Mouse (Mus musculus) liver, embryonic 12.5 days (tissue): ENCODE measurements around the gene Tubb5. TPM values are rescaled to one million over a fixed set of nuclear protein-coding genes. Genes with fewer than 3 reads are reported as not detected.

Source experiments
- ATAC-seq: fragments of 200-750 bp; cut with Nextera tagmentation; 2 replicates; pipeline ENCODE4 v1.8.0; 2017; ENCODE audit warnings: moderate number of reproducible peaks, mild to moderate bottlenecking, moderate library complexity
- H3K27ac ChIP-seq: fragments of 300-500 bp; sonication (generic); 2 replicates; pipeline ENCODE4 v1.5.1; 2016; ENCODE audit warnings: mild to moderate bottlenecking
- H3K27me3 ChIP-seq: fragments of 300-500 bp; sonication (generic); replicated peaks from 2 replicates; pipeline ENCODE4 v1.6.1; 2016; ENCODE audit warnings: mild to moderate bottlenecking, moderate library complexity
- H3K36me3 ChIP-seq: fragments of 300-500 bp; sonication (generic); 2 replicates; pipeline ENCODE4 v1.6.1; 2016; ENCODE audit warnings: mild to moderate bottlenecking, moderate library complexity
- H3K4me1 ChIP-seq: fragments of 300-500 bp; sonication (generic); 2 replicates; pipeline ENCODE4 v1.6.1; 2016
- H3K4me2 ChIP-seq: fragments of 300-500 bp; sonication (generic); 2 replicates; pipeline ENCODE4 v1.6.1; 2016; ENCODE audit warnings: mild to moderate bottlenecking, moderate library complexity
- H3K4me3 ChIP-seq: fragments of 300-500 bp; sonication (generic); 2 replicates; pipeline ENCODE4 v1.5.1; 2016; ENCODE audit warnings: mild to moderate bottlenecking, moderate library complexity
- H3K9ac ChIP-seq: fragments of 300-500 bp; sonication (generic); 2 replicates; pipeline ENCODE4 v1.6.1; 2016; ENCODE audit warnings: mild to moderate bottlenecking, moderate library complexity
- H3K9me3 ChIP-seq: fragments of 300-500 bp; sonication (generic); replicated peaks from 2 replicates; pipeline ENCODE4 v1.6.1; 2016; ENCODE audit warnings: mild to moderate bottlenecking, moderate library complexity
- WGBS: fragments of 180-500 bp; shearing (Covaris S2); methylation state at CpG from one replicate; pipeline ENCODE4 v1.1.7; 2016; ENCODE audit not compliant: insufficient replicate concordance; 5-methylcytosine and 5-hydroxymethylcytosine counted together
- polyA plus RNA-seq: library from polyadenylated mRNA; unstranded; fragments of >200 nt; fragmentation: Nextera tagmentation; extraction: Ambion mirVana; gene quantifications from 2 replicates; pipeline ENCODE4 v1.2.1, GENCODE M21; 2016

Gene Tubb5
- 577 and 600 TPM in 2 replicates for polyA plus RNA-seq

DNA sequence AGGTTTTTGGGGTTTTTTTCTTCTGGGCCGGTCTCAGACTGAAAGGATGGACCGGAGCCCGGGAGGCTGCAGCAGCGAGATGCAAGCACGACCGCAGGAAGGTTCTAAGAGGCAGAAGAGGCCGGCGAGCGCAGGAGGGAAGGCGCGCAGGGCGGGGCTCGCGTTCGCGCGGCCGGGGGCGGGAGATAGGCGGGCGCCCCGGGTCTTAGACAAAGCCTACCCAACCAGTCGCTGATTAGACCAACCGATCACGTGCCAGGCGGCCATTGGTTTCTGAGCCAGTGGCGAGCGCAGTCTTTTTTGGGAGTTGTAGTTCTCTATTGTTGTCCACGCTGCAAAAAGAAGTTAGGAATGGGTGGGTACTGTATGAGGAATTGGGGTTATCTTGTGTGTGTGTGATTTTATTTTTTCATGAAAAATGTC lies at the start of gene Tubb5:
TSS of gene Tubb5 (minus strand) at position 185 of the 423 bp plus-strand sequence.
- WGBS = under 1% methylated on average over 29 of the region's 29 CpGs
- Histone ChIP-seq H3K27ac (peak within 1 kb of the TSS; percentile 96), H3K4me1 (peaks cover 74% of the 10 kb centered on the region), H3K27me3 (no peaks in the 10 kb centered on the region), H3K9me3 (no peaks in the 10 kb centered on the region), H3K36me3 (peaks cover 38% of the 10 kb centered on the region), H3K4me3 (peak within 1 kb of the TSS; percentile 74), H3K4me2 (peak within 1 kb of the TSS; percentile 83), H3K9ac (peak within 1 kb of the TSS; percentile 94)
- peak; percentile 73 for ATAC-seq

DNA sequence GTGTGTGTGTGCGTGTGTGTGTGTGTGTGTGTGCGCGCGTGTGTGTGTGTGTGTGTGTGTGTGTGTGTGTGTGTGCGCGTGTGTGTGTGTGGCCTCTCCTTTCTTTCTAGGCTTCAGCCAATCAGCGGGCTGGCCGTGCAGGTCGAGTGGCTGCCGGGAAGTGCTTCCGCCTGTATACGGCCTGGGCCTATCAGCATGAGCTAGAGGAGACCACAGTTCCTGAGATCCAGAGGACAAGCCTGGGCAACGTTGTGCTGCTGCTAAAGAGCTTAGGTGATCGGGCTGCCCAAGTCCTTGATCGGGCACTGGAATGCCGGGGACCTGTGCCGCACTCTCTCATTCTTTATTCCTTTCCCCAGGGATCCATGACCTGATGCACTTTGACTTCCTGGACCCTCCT lies 49.6 kb upstream of the Tubb5 start:
- ATAC-seq = no peak
- Histone ChIP-seq H3K4me3 (no peak overlapping the region), H3K9ac (no peak overlapping the region), H3K36me3 (peaks cover 99% of the 10 kb centered on the region), H3K4me1 (no peaks in the 10 kb centered on the region), H3K4me2 (no peak overlapping the region), H3K9me3 (no peaks in the 10 kb centered on the region), H3K27ac (no peak overlapping the region), H3K27me3 (no peaks in the 10 kb centered on the region)
- WGBS = 89% methylated on average over 12 of the region's 17 CpGs

DNA sequence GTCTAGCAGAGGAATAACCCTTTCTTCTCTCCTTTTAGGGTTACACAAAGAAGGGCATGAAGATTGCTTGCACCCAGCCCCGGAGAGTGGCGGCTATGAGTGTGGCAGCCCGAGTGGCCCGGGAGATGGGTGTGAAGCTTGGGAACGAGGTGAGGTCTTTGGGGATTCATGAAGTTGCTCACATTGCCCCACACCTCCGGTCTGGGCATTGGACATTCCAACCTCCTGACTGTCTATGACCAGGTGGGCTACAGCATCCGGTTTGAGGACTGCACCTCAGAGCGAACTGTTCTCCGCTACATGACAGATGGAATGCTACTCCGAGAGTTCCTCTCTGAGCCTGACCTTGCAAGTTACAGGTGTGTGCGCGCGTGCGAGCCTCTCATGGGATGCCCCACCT lies 45.7 kb upstream of the Tubb5 start:
- Histone ChIP-seq H3K27ac (no peak overlapping the region), H3K9me3 (no peaks in the 10 kb centered on the region), H3K9ac (no peak overlapping the region), H3K4me2 (no peak overlapping the region), H3K27me3 (no peaks in the 10 kb centered on the region), H3K36me3 (peaks cover 78% of the 10 kb centered on the region), H3K4me1 (peaks cover 18% of the 10 kb centered on the region), H3K4me3 (no peak overlapping the region)
- WGBS = 91% methylated on average over 14 of the region's 14 CpGs
- no peak for ATAC-seq

GRCm38 (mm10) chr17:35882924-35883323 lies 44.8 kb upstream of the Tubb5 start:
- H3K36me3 ChIP-seq = peaks cover 70% of the 10 kb centered on the region
- no peaks in the 10 kb centered on the region for H3K27me3 ChIP-seq
- ATAC-seq = no peak
- WGBS = 91% methylated on average over 17 of the region's 17 CpGs
- peaks cover 18% of the 10 kb centered on the region for H3K4me1 ChIP-seq
- no peak overlapping the region for H3K4me2 ChIP-seq
- H3K27ac ChIP-seq = no peak overlapping the region
- H3K4me3 ChIP-seq = no peak overlapping the region
- no peaks in the 10 kb centered on the region for H3K9me3 ChIP-seq
- no peak overlapping the region for H3K9ac ChIP-seq

- H3K36me3 ChIP-seq = peaks cover 44% of the 10 kb centered on the region
- ATAC-seq = peak; percentile 90
- peaks cover 22% of the 10 kb centered on the region for H3K4me1 ChIP-seq
- H3K9ac ChIP-seq = peak within 1 kb of the TSS; percentile 91
- H3K27ac ChIP-seq = peak within 1 kb of the TSS; percentile 79
- H3K4me2 ChIP-seq = peak within 1 kb of the TSS; percentile 88
- H3K27me3 ChIP-seq = no peaks in the 10 kb centered on the region
- 6% methylated on average over 66 of the region's 66 CpGs for WGBS
- peak within 1 kb of the TSS; percentile 97 for H3K4me3 ChIP-seq
- H3K9me3 ChIP-seq = no peaks in the 10 kb centered on the region
Measured at GRCm38 (mm10) chr17:35879245-35880057, 41.3 kb upstream of the Tubb5 start, which contains the start of gene Dhx16. Dhx16 (plus strand) TSS chr17:35879819.

DNA sequence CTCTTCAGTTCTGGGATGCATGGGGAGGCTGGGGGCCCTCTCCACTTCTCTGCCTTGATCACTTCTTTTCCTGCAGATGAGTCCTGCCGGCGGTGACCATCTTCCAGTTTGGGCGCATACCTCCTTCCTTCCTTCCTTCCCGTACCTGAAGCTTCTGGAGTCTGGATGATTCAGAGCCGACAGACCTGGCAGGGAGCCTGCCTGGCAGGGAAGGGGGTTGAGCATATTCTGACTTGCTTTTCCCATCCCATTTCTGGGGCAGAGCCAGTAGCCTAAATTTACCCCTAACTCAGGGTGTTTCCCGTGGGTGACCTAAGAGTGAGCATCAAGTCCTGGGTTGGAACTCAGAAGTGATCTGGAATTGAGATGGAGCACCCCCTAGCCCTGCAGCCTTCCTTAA lies 36.6 kb upstream of the Tubb5 start:
- H3K4me1 ChIP-seq = peaks cover 47% of the 10 kb centered on the region
- no peaks in the 10 kb centered on the region; the same call in 1 of the 2 replicates for H3K27me3 ChIP-seq
- no peak for ATAC-seq
- no peak overlapping the region for H3K27ac ChIP-seq
- 75% methylated on average over 6 of the region's 6 CpGs for WGBS
- no peak overlapping the region for H3K4me2 ChIP-seq
- peaks cover 6% of the 10 kb centered on the region; the same call in 1 of the 2 replicates for H3K9me3 ChIP-seq
- no peak overlapping the region for H3K4me3 ChIP-seq
- H3K36me3 ChIP-seq = peaks cover 19% of the 10 kb centered on the region
- H3K9ac ChIP-seq = 0 out of 2 replicates have a peak overlapping the region, but pooled peaks have one; percentile 15

GRCm38 (mm10) chr17:35873774-35874519 lies 35.8 kb upstream of the Tubb5 start:
- Histone ChIP-seq H3K4me1 (peaks cover 52% of the 10 kb centered on the region), H3K4me2 (peak overlapping the region; percentile 44), H3K9ac (no peak overlapping the region; the same call in 1 of the 2 replicates), H3K4me3 (no peak overlapping the region), H3K36me3 (peaks cover 19% of the 10 kb centered on the region), H3K27ac (peak overlapping the region; percentile 27; the same call in 1 of the 2 replicates), H3K27me3 (peaks cover 8% of the 10 kb centered on the region), H3K9me3 (peaks cover 6% of the 10 kb centered on the region; the same call in 1 of the 2 replicates)
- peak; percentile 57 for ATAC-seq
- 10% methylated on average over 21 of the region's 21 CpGs for WGBS

DNA sequence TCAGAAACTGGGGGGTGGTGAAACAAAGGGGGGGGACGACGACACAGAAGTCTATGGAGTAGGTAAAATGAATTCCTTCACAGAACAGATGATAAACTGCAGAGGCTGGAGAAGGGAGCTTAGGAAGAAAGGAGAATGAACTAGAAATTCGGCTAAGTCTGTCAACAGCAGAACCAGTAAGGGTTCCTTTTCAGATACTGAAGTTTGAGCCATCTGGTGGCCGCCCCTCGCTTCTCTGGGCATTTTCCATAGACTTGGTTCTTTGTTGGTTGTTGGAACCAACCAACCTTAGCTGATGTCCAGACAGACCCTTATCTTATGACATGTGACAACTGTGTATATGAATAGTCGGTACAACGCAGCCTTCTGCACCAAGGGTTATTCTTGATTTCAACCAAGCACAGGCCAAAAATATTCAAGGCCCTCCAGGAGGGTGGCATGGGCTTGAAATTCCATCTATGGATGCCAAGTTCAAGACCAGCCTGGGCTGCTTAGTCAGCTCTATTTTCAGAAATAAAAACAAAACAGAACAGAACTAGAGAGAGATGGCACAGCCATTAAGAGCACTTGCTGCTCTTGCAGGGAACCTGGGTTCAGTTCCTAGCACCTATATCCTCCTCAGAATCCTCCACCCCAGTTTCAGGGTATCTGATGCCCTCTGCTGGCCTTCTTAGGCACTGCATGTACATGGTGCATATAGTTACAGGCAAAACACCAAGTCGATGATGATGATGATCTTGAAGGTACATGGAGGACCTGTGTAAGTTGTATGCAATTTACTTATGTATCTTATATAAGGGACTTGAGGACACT lies 33.0 kb upstream of the Tubb5 start:
- Histone ChIP-seq H3K4me3 (peak overlapping the region; percentile 61), H3K36me3 (peaks cover 19% of the 10 kb centered on the region), H3K27me3 (peaks cover 36% of the 10 kb centered on the region), H3K9ac (no peak overlapping the region; the same call in 1 of the 2 replicates), H3K4me2 (peak overlapping the region; percentile 91), H3K4me1 (peaks cover 80% of the 10 kb centered on the region), H3K27ac (peak overlapping the region; percentile 78), H3K9me3 (peaks cover 6% of the 10 kb centered on the region; the same call in 1 of the 2 replicates)
- 35% methylated on average over 8 of the region's 8 CpGs for WGBS
- no peak for ATAC-seq

- Histone ChIP-seq H3K4me1 (peaks cover 88% of the 10 kb centered on the region), H3K9ac (no peak overlapping the region; the same call in 1 of the 2 replicates)
- WGBS = 15% methylated on average over 9 of the region's 9 CpGs
Measured at GRCm38 (mm10) chr17:35870151-35870883, 32.2 kb upstream of the Tubb5 start.

GRCm38 (mm10) chr17:35869346-35870067 lies 31.4 kb upstream of the Tubb5 start:
- Histone ChIP-seq H3K27me3 (peaks cover 52% of the 10 kb centered on the region), H3K4me1 (peaks cover 93% of the 10 kb centered on the region)

More at GRCm38 (mm10) chr17:35870151-35870883, 32.2 kb upstream of the Tubb5 start:
- peaks cover 44% of the 10 kb centered on the region for H3K27me3 ChIP-seq
- H3K4me3 ChIP-seq = peak overlapping the region; percentile 61
- peak; percentile 50 for ATAC-seq
- H3K36me3 ChIP-seq = peaks cover 19% of the 10 kb centered on the region
- H3K4me2 ChIP-seq = peak overlapping the region; percentile 91
- peak overlapping the region; percentile 78 for H3K27ac ChIP-seq
- peaks cover 6% of the 10 kb centered on the region; the same call in 1 of the 2 replicates for H3K9me3 ChIP-seq

More at GRCm38 (mm10) chr17:35869346-35870067, 31.4 kb upstream of the Tubb5 start:
- Histone ChIP-seq H3K4me3 (peak overlapping the region; percentile 61), H3K9me3 (peaks cover 6% of the 10 kb centered on the region; the same call in 1 of the 2 replicates), H3K9ac (peak overlapping the region; percentile 62), H3K36me3 (peaks cover 11% of the 10 kb centered on the region), H3K27ac (peak overlapping the region; percentile 78), H3K4me2 (peak overlapping the region; percentile 91)
- 8% methylated on average over 7 of the region's 7 CpGs for WGBS
- peak; percentile 22 for ATAC-seq
